Mouse (Mus musculus): ENCODE results near the gene Ugcg. TPM values are rescaled to one million over a fixed set of nuclear protein-coding genes. Genes with fewer than 3 reads are reported as not detected.
"Not testable (repeated sequence)": the region's sequence is repeated elsewhere in the genome, so short reads cannot be mapped to it uniquely, and the experiment has no call there.

The Ugcg gene
- polyA plus RNA-seq, 1 experiment: 24.0 TPM

DNA sequence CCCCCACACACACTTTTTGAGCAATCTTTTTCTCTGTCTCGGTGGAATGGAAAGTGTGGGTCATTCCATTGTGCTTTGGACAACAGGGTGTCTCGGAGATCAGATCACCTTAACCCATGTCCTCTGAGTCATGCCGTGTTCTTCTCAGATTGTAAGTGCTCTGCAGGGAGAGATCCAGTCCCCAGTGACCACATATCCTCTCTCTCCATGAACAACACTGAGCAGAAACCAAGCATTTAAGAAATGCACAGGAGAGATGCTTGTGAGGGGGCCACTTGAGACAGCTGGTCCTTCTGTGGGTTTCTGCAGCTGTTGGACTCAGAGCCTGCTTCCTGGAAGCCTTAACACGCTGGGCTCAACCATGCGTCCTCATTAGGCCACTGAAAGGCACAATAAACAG lies 66.9 kb downstream of the Ugcg start:
- Histone ChIP-seq H3ac (ENCODE audit: control insufficient read depth, insufficient read length) (no peak overlapping the region), H3K4me2 (ENCODE audit: low read depth) (peak overlapping the region; percentile 53), H3K36me3 (ENCODE audit: control insufficient read depth, insufficient read depth) (no peaks in the 10 kb centered on the region), H3K27me3 (ENCODE audit: control insufficient read depth, insufficient read depth, insufficient read length) (no peaks in the 10 kb centered on the region), H3K79me2 (ENCODE audit: control insufficient read depth, insufficient read depth) (no peaks in the 10 kb centered on the region), H3K4me3 (no peak overlapping the region)
- TF ChIP-seq CEBPB (IDR thresholded peaks at IDR 0.05; ENCODE audit: insufficient read depth, poor library complexity, severe bottlenecking): no peak
- TF ChIP-seq MYOG (IDR thresholded peaks at IDR 0.05; ENCODE audit: control insufficient read depth in 1 of 3, insufficient read depth in 1 of 3, insufficient read length in 2 of 3, low read depth in 2 of 3): peak; percentile 80 to 98 (median 98)
- TF ChIP-seq SRF (IDR thresholded peaks at IDR 0.05; ENCODE audit: control insufficient read depth, insufficient read length, low read depth): no peak
- TF ChIP-seq REST (IDR thresholded peaks at IDR 0.05; ENCODE audit: insufficient read depth, insufficient read length): no peak
- peak; percentile 89 for TF ChIP-seq TCF3 (IDR thresholded peaks at IDR 0.05; ENCODE audit: insufficient read length, low read depth)
- TF ChIP-seq MYOD1 (IDR thresholded peaks at IDR 0.05; ENCODE audit: control insufficient read depth in 1 of 3, insufficient read length in 2 of 3, low read depth in 2 of 3): peak; percentile 87 to 98 (median 98)
- no peak for TF ChIP-seq POLR2A (IDR thresholded peaks at IDR 0.05; ENCODE audit: insufficient read length, low read depth)
- TF ChIP-seq TCF12 (IDR thresholded peaks at IDR 0.05; ENCODE audit: insufficient read depth, poor library complexity, severe bottlenecking): peak; percentile 98
- TF ChIP-seq E2F4 (IDR thresholded peaks at IDR 0.05; ENCODE audit: insufficient read depth): no peak

GRCm38 (mm10) chr4:59257866-59258265 lies 68.8 kb downstream of the Ugcg start:
- no peaks in the 10 kb centered on the region for H3K79me2 ChIP-seq (ENCODE audit: control insufficient read depth, insufficient read depth)
- TF ChIP-seq E2F4 (IDR thresholded peaks at IDR 0.05; ENCODE audit: insufficient read depth) (no peak), MYOD1 (IDR thresholded peaks at IDR 0.05; ENCODE audit: control insufficient read depth in 1 of 3, insufficient read length in 2 of 3, low read depth in 2 of 3) (no peak)
- H3ac ChIP-seq (ENCODE audit: control insufficient read depth, insufficient read length): no peak overlapping the region
- no peaks in the 10 kb centered on the region for H3K36me3 ChIP-seq (ENCODE audit: control insufficient read depth, insufficient read depth)
- H3K27me3 ChIP-seq (ENCODE audit: control insufficient read depth, insufficient read depth, insufficient read length): no peaks in the 10 kb centered on the region
- H3K4me3 ChIP-seq: no peak overlapping the region
- no peak overlapping the region for H3K4me2 ChIP-seq (ENCODE audit: low read depth)

GRCm38 (mm10) chr4:59258771-59259170 lies 69.7 kb downstream of the Ugcg start:
- H3K27me3 ChIP-seq (ENCODE audit: control insufficient read depth, insufficient read depth, insufficient read length): no peaks in the 10 kb centered on the region
- TF ChIP-seq USF1 (IDR thresholded peaks at IDR 0.05; ENCODE audit: low read depth): no peak
- TF ChIP-seq REST (IDR thresholded peaks at IDR 0.05; ENCODE audit: insufficient read depth, insufficient read length): no peak
- no peak for TF ChIP-seq MAX (IDR thresholded peaks at IDR 0.05; ENCODE audit: low read depth)
- TF ChIP-seq POLR2A (IDR thresholded peaks at IDR 0.05; ENCODE audit: insufficient read length, low read depth): no peak
- no peak for TF ChIP-seq MYOD1 (IDR thresholded peaks at IDR 0.05; ENCODE audit: control insufficient read depth in 1 of 3, insufficient read length in 2 of 3, low read depth in 2 of 3)
- no peak for TF ChIP-seq TCF3 (IDR thresholded peaks at IDR 0.05; ENCODE audit: insufficient read length, low read depth)
- TF ChIP-seq TCF12 (IDR thresholded peaks at IDR 0.05; ENCODE audit: insufficient read depth, poor library complexity, severe bottlenecking): no peak
- TF ChIP-seq E2F4 (IDR thresholded peaks at IDR 0.05; ENCODE audit: insufficient read depth): no peak
- TF ChIP-seq CEBPB (IDR thresholded peaks at IDR 0.05; ENCODE audit: insufficient read depth, poor library complexity, severe bottlenecking): no peak
- no peak for TF ChIP-seq SRF (IDR thresholded peaks at IDR 0.05; ENCODE audit: control insufficient read depth, insufficient read length, low read depth)
- TF ChIP-seq MYOG (IDR thresholded peaks at IDR 0.05; ENCODE audit: control insufficient read depth in 1 of 3, insufficient read depth in 1 of 3, insufficient read length in 2 of 3, low read depth in 2 of 3): no peak
- TF ChIP-seq POLR2AphosphoS2 (IDR thresholded peaks at IDR 0.05; ENCODE audit: insufficient read length, low read depth): no peak
- H3K79me2 ChIP-seq (ENCODE audit: control insufficient read depth, insufficient read depth): no peaks in the 10 kb centered on the region
- H3ac ChIP-seq (ENCODE audit: control insufficient read depth, insufficient read length): no peak overlapping the region
- H3K4me2 ChIP-seq (ENCODE audit: low read depth): no peak overlapping the region
- no peaks in the 10 kb centered on the region for H3K36me3 ChIP-seq (ENCODE audit: control insufficient read depth, insufficient read depth)
- no peak overlapping the region for H3K4me3 ChIP-seq

DNA sequence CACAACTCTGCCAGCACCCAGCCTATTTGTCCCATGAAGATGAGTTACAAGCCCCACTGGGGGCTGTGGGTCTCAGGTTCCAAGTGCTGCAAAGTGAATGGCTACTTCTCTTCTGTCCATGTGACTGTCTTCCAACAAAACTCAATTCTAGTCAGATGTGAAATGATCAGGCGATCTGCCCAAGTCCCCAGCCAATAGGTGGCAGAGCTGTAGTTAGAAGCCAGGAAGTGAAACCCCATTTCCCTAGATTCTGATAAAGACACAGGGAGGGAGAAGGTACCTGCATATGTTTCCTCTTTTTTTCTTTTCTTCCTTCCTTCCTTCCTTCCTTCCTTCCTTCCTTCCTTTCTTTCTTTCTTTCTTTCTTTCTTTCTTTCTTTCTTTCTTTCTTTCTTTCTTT lies 70.7 kb downstream of the Ugcg start:
- no peak for TF ChIP-seq MYOG (IDR thresholded peaks at IDR 0.05; ENCODE audit: control insufficient read depth in 1 of 3, insufficient read depth in 1 of 3, insufficient read length in 2 of 3, low read depth in 2 of 3)
- TF ChIP-seq CEBPB (IDR thresholded peaks at IDR 0.05; ENCODE audit: insufficient read depth, poor library complexity, severe bottlenecking): no peak
- no peak for TF ChIP-seq SRF (IDR thresholded peaks at IDR 0.05; ENCODE audit: control insufficient read depth, insufficient read length, low read depth)
- no peak for TF ChIP-seq POLR2A (IDR thresholded peaks at IDR 0.05; ENCODE audit: insufficient read length, low read depth)
- TF ChIP-seq USF1 (IDR thresholded peaks at IDR 0.05; ENCODE audit: low read depth): no peak
- TF ChIP-seq TCF3 (IDR thresholded peaks at IDR 0.05; ENCODE audit: insufficient read length, low read depth): no peak
- H3K27me3 ChIP-seq (ENCODE audit: control insufficient read depth, insufficient read depth, insufficient read length): no peaks in the 10 kb centered on the region
- no peaks in the 10 kb centered on the region for H3K79me2 ChIP-seq (ENCODE audit: control insufficient read depth, insufficient read depth)
- no peaks in the 10 kb centered on the region for H3K36me3 ChIP-seq (ENCODE audit: control insufficient read depth, insufficient read depth)
- no peak overlapping the region for H3K4me3 ChIP-seq
- H3K4me2 ChIP-seq (ENCODE audit: low read depth): no peak overlapping the region
- no peak overlapping the region for H3ac ChIP-seq (ENCODE audit: control insufficient read depth, insufficient read length)

DNA sequence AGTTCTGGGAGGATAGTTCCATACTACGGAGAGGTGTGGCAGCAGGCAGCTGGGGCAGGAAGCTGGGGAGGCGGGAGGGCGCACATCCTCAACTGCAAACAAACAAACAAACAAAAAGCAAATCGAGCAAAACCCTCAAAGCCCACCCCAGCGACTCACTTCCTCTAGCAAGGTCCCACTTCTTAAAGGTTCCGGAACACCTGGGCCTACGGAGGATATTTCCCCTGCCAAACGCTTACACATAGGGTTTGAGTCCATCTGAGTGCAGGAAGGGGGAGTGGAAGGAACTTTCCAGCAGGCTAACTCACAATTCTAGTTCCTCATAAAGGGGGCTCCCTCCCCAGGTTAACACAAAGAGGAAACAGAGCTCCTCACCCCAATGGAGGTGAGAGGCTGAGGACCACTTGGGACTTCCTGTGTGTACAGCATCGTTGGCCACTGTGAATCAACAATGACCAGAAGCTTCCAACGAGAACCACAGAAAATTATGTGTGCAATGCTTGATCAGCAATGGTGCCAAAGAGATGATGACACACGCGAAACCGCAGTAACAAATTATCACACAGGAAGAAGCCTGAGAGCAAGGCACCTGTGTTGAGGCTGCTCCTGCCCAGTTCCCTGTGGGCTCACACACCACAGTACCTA lies 71.9 kb downstream of the Ugcg start:
- no peak overlapping the region for H3K4me2 ChIP-seq (ENCODE audit: low read depth)

GRCm38 (mm10) chr4:59261582-59261981 lies 72.5 kb downstream of the Ugcg start:
- not testable (repeated sequence) for H3K36me3 ChIP-seq (ENCODE audit: control insufficient read depth, insufficient read depth); H3K79me2 ChIP-seq (ENCODE audit: control insufficient read depth, insufficient read depth); H3K4me2 ChIP-seq (ENCODE audit: low read depth); H3ac ChIP-seq (ENCODE audit: control insufficient read depth, insufficient read length); H3K27me3 ChIP-seq (ENCODE audit: control insufficient read depth, insufficient read depth, insufficient read length); H3K4me3 ChIP-seq

More for the DNA sequence above, 71.9 kb downstream of the Ugcg start:
- H3K79me2 ChIP-seq (ENCODE audit: control insufficient read depth, insufficient read depth): no peaks in the 10 kb centered on the region
- no peak overlapping the region for H3K4me3 ChIP-seq
- no peak for TF ChIP-seq TCF3 (IDR thresholded peaks at IDR 0.05; ENCODE audit: insufficient read length, low read depth)
- TF ChIP-seq USF1 (IDR thresholded peaks at IDR 0.05; ENCODE audit: low read depth): no peak
- TF ChIP-seq REST (IDR thresholded peaks at IDR 0.05; ENCODE audit: insufficient read depth, insufficient read length): no peak
- no peak for TF ChIP-seq POLR2A (IDR thresholded peaks at IDR 0.05; ENCODE audit: insufficient read length, low read depth)
- TF ChIP-seq CEBPB (IDR thresholded peaks at IDR 0.05; ENCODE audit: insufficient read depth, poor library complexity, severe bottlenecking): no peak
- TF ChIP-seq MYOG (IDR thresholded peaks at IDR 0.05; ENCODE audit: control insufficient read depth in 1 of 3, insufficient read depth in 1 of 3, insufficient read length in 2 of 3, low read depth in 2 of 3): no peak
- no peak for TF ChIP-seq MYOD1 (IDR thresholded peaks at IDR 0.05; ENCODE audit: control insufficient read depth in 1 of 3, insufficient read length in 2 of 3, low read depth in 2 of 3)
- TF ChIP-seq SRF (IDR thresholded peaks at IDR 0.05; ENCODE audit: control insufficient read depth, insufficient read length, low read depth): no peak
- TF ChIP-seq TCF12 (IDR thresholded peaks at IDR 0.05; ENCODE audit: insufficient read depth, poor library complexity, severe bottlenecking): no peak
- no peak for TF ChIP-seq E2F4 (IDR thresholded peaks at IDR 0.05; ENCODE audit: insufficient read depth)
- TF ChIP-seq POLR2AphosphoS2 (IDR thresholded peaks at IDR 0.05; ENCODE audit: insufficient read length, low read depth): no peak
- no peak for TF ChIP-seq MAX (IDR thresholded peaks at IDR 0.05; ENCODE audit: low read depth)
- no peaks in the 10 kb centered on the region for H3K27me3 ChIP-seq (ENCODE audit: control insufficient read depth, insufficient read depth, insufficient read length)
- H3K36me3 ChIP-seq (ENCODE audit: control insufficient read depth, insufficient read depth): no peaks in the 10 kb centered on the region
- no peak overlapping the region for H3ac ChIP-seq (ENCODE audit: control insufficient read depth, insufficient read length)

All from myocyte (in vitro differentiated cells).